Mouse (Mus musculus) cortical plate, adult 2 months (tissue): ENCODE results near the gene Jak2.

Experiments used
- CTCF ChIP-seq: fragments of 200-500 bp; IDR thresholded peaks from 2 replicates; pipeline ENCODE4 v1.5.1; 2011; ENCODE audit warnings: mild to moderate bottlenecking, control low read depth, low read length; ENCODE audit not compliant: insufficient read depth; ENCODE audit errors: extremely low read depth
- POLR2A ChIP-seq: fragments of 200-500 bp; IDR thresholded peaks from 2 replicates; pipeline ENCODE4 v1.6.1; 2011; ENCODE audit warnings: mild to moderate bottlenecking, low read length, control low read depth; ENCODE audit not compliant: insufficient read depth; ENCODE audit errors: extremely low read depth

- no peak for TF ChIP-seq CTCF
- no peak for TF ChIP-seq POLR2A
Observed at GRCm38 (mm10) chr19:29226996-29227395, 24.6 kb upstream of the Jak2 start.
